9 mouse cellular contexts compared by ENCODE assay signal in the genomic region with DNA sequence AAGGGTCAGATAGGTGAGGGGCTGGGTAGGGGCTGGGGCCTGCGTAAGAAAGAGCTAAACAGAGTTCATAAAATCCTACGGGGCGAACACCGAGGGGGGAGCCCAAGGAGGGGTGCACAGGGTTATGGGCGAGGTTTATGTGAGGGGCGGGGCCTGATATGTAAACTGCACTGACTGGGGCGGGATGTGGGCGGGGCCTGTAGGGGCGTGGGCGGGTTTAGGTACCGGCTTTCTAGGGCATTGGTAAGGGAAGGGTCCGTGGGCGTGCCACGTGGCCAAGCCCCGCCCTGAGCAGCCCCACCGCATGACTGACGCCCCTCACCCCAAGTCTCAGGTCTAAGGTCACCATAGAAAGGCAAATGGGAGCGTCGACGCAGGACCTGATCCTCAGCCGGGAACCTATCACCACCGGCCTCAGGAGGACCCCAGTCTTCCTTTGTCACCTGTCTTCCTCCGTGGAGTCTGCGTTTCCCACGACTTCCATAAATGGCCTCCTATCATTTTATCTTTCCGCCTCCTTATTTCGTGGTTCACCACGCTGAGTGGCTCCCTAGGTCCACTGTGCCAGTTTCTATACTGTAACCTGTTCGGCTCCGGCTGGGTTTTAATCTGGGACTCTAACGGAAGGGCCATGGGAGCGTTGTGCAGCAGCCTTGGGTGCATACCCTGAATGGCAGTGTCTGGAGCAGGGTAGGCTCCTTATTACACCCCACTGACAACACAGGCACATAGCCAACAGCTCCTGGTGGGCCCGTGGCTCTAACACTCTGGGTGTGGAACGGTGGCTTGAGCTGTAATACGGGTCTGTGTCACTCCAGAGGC. TPM values are rescaled to one million over a fixed set of nuclear protein-coding genes. Genes with fewer than 3 reads are reported as not detected.
A peak's percentile ranks its signal among the peaks of the same experiment; 100 is the strongest.
DNase-seq lines count a peak whose midpoint lies in the region; ATAC-seq and TF ChIP-seq lines count a peak whose summit lies in the region.
"Had no signal": no experiment of that assay in that cellular context is flagged by ENCODE, and none has a peak within 500 bp of the region (broad histone marks: within the 10 kb centered on the region; RNA-seq: fewer than 3 reads in every experiment).

No protein-coding gene starts in this region.

- TF ChIP-seq POLR2A in testis, adult 2 months (IDR thresholded peaks at IDR 0.05; ENCODE audit: control insufficient read depth, low read depth, low read length), result no peak

- peak; percentile 61 for ATAC-seq in heart, embryonic 11.5 days (replicated peaks; ENCODE audit: insufficient number of reproducible peaks, low FRiP score, low TSS enrichment)
- ATAC-seq in forebrain, postnatal 0 days, result peak; percentile 89
- peak; percentile 68 for ATAC-seq in limb, embryonic 13.5 days (ENCODE audit: low FRiP score, low read depth)
- peak; percentile 79 for ATAC-seq in midbrain, embryonic 13.5 days

- TF ChIP-seq CTCF in forebrain, postnatal 0 days (IDR thresholded peaks at IDR 0.05; ENCODE audit: low read depth), result no peak
- no peak for TF ChIP-seq CTCF in testis, adult 2 months (IDR thresholded peaks at IDR 0.05; ENCODE audit: control insufficient read depth, insufficient read depth, insufficient replicate concordance, low read depth, low read length)

- H3K9me3 ChIP-seq in heart, embryonic 11.5 days (replicated peaks; ENCODE audit: control insufficient read depth, low read length), result no peaks in the 10 kb centered on the region
- H3K9me3 ChIP-seq in forebrain, postnatal 0 days (ENCODE audit: low read length), result no peaks in the 10 kb centered on the region
- peaks cover 3% of the 10 kb centered on the region; the same call in 1 of the 2 replicates for H3K9me3 ChIP-seq in limb, embryonic 13.5 days
- no peaks in the 10 kb centered on the region for H3K9me3 ChIP-seq in midbrain, embryonic 13.5 days
- H3K9me3 ChIP-seq: G1E had no signal

- H3K9ac ChIP-seq in heart, embryonic 11.5 days (ENCODE audit: low read depth, low read length), result 0 out of 2 replicates have a peak overlapping the region, but pooled peaks have one; percentile 52
- H3K9ac ChIP-seq in forebrain, postnatal 0 days, result peak overlapping the region; percentile 69
- no peak overlapping the region for H3K9ac ChIP-seq in limb, embryonic 13.5 days
- peak overlapping the region; percentile 75 for H3K9ac ChIP-seq in midbrain, embryonic 13.5 days (replicated peaks)

- intact Hi-C loops in heart, postnatal 25 days (cut with DNase I), result no loop called here

- no peak for DNase-seq in heart, postnatal 25 days (ENCODE audit: low spot score)
- peak; percentile 38 for DNase-seq in cerebellum, adult 9-10 months
- DNase-seq in forebrain, postnatal 0 days, result peak; percentile 93
- peak; percentile 25 to 51 for DNase-seq in kidney, adult 8-10 months

- H3K27me3 ChIP-seq in heart, embryonic 11.5 days (ENCODE audit: control insufficient read depth, insufficient read depth, low read length), result peaks cover 16% of the 10 kb centered on the region
- no peaks in the 10 kb centered on the region for H3K27me3 ChIP-seq in forebrain, postnatal 0 days (ENCODE audit: insufficient read depth, low read length)
- H3K27me3 ChIP-seq in limb, embryonic 13.5 days, result peaks cover 18% of the 10 kb centered on the region
- peaks cover 6% of the 10 kb centered on the region for H3K27me3 ChIP-seq in midbrain, embryonic 13.5 days
- no peaks in the 10 kb centered on the region for H3K27me3 ChIP-seq in testis, adult 2 months (ENCODE audit: control insufficient read depth, insufficient read depth, low read length)

- no peaks in the 10 kb centered on the region for H3K36me3 ChIP-seq in heart, embryonic 11.5 days (ENCODE audit: control insufficient read depth, insufficient read depth, low read length)
- no peaks in the 10 kb centered on the region for H3K36me3 ChIP-seq in forebrain, postnatal 0 days (ENCODE audit: insufficient read depth)
- H3K36me3 ChIP-seq in limb, embryonic 13.5 days, result no peaks in the 10 kb centered on the region
- H3K36me3 ChIP-seq in midbrain, embryonic 13.5 days, result no peaks in the 10 kb centered on the region
- H3K36me3 ChIP-seq in testis, adult 2 months (ENCODE audit: control insufficient read depth, insufficient read depth, low read length), result no peaks in the 10 kb centered on the region
- H3K36me3 ChIP-seq: G1E had no signal

- peak overlapping the region; percentile 96 for H3K4me2 ChIP-seq in heart, embryonic 11.5 days
- H3K4me2 ChIP-seq in forebrain, postnatal 0 days (ENCODE audit: low read depth), result peak overlapping the region; percentile 79
- peak overlapping the region; percentile 83 for H3K4me2 ChIP-seq in limb, embryonic 13.5 days (replicated peaks)
- H3K4me2 ChIP-seq in midbrain, embryonic 13.5 days (replicated peaks), result peak overlapping the region; percentile 82

- H3K4me3 ChIP-seq in heart, embryonic 11.5 days (ENCODE audit: low read depth, low read length), result peak overlapping the region; percentile 60
- peak overlapping the region; percentile 69 for H3K4me3 ChIP-seq in forebrain, postnatal 0 days (ENCODE audit: low read depth, low read length)
- H3K4me3 ChIP-seq in limb, embryonic 13.5 days, result peak overlapping the region; percentile 62
- peak overlapping the region; percentile 63 for H3K4me3 ChIP-seq in midbrain, embryonic 13.5 days (replicated peaks)
- peak overlapping the region; percentile 55 for H3K4me3 ChIP-seq in testis, adult 2 months (ENCODE audit: control insufficient read depth, low read depth, low read length)

- H3K27ac ChIP-seq in heart, embryonic 11.5 days (ENCODE audit: low read depth, low read length), result no peak overlapping the region
- H3K27ac ChIP-seq in forebrain, postnatal 0 days (ENCODE audit: low read depth, low read length), result peak overlapping the region; percentile 74
- no peak overlapping the region for H3K27ac ChIP-seq in limb, embryonic 13.5 days
- H3K27ac ChIP-seq in midbrain, embryonic 13.5 days, result no peak overlapping the region; the same call in 1 of the 2 replicates
- no peak overlapping the region for H3K27ac ChIP-seq in testis, adult 2 months (ENCODE audit: control insufficient read depth, insufficient read depth, low read depth, low read length)

- H3K4me1 ChIP-seq in heart, embryonic 11.5 days (ENCODE audit: control insufficient read depth, insufficient read depth, low read length), result no peaks in the 10 kb centered on the region
- no peaks in the 10 kb centered on the region for H3K4me1 ChIP-seq in forebrain, postnatal 0 days (ENCODE audit: insufficient read depth)
- peaks cover 12% of the 10 kb centered on the region for H3K4me1 ChIP-seq in limb, embryonic 13.5 days
- H3K4me1 ChIP-seq in midbrain, embryonic 13.5 days (replicated peaks), result peaks cover 18% of the 10 kb centered on the region
- H3K4me1 ChIP-seq in testis, adult 2 months (ENCODE audit: control insufficient read depth, insufficient read depth, low read length), result peaks cover 11% of the 10 kb centered on the region

- WGBS in heart, embryonic 11.5 days (ENCODE audit: insufficient replicate concordance), result 8% methylated on average over 35 of the region's 35 CpGs
- 4% methylated on average over 35 of the region's 35 CpGs for WGBS in forebrain, postnatal 0 days
- 9% methylated on average over 35 of the region's 35 CpGs for WGBS in limb, embryonic 13.5 days
- WGBS in midbrain, embryonic 13.5 days, result 7% methylated on average over 33 of the region's 35 CpGs

RNA-seq across cellular contexts. Expression of a gene that starts 0.8 kb away (rescaled TPM):
- polyA plus RNA-seq in heart, embryonic 11.5 days (2014; fragmentation: Nextera tagmentation; extraction: Ambion mirVana), result 1.5 and 1.8 TPM in 2 replicates
- under 1 TPM; 0.65 to 0.73 TPM for total RNA-seq in heart, postnatal 25 days (2021)
- total RNA-seq in forebrain, postnatal 0 days (2014; rRNA removed), result 19.7 and 24.1 TPM in 2 replicates
- polyA plus RNA-seq in forebrain, postnatal 0 days (2015; fragmentation: Nextera tagmentation; extraction: Ambion mirVana), result 15.7 and 22.4 TPM in 2 replicates
- 4.1 and 4.7 TPM in 2 replicates for polyA plus RNA-seq in limb, embryonic 13.5 days (2015; fragmentation: Nextera tagmentation; extraction: Ambion mirVana)
- polyA plus RNA-seq in midbrain, embryonic 13.5 days (2015; fragmentation: Nextera tagmentation; extraction: Ambion mirVana), result 9.8 and 10.3 TPM in 2 replicates
- polyA plus RNA-seq in testis, adult 2 months (2012; rRNA removed), result 0.57 and 1.1 TPM in 2 replicates
- polyA plus RNA-seq: G1E had no signal

RNA-seq across cellular contexts. Expression of a gene that starts 41.3 kb away (rescaled TPM):
- polyA plus RNA-seq in heart, embryonic 11.5 days (2014; fragmentation: Nextera tagmentation; extraction: Ambion mirVana), result not detected in 2 replicates
- not detected for total RNA-seq in heart, postnatal 25 days (2021)
- 0.48 TPM in 1 of 2 replicates, not detected in the other for total RNA-seq in forebrain, postnatal 0 days (2014; rRNA removed)
- not detected in 2 replicates for polyA plus RNA-seq in forebrain, postnatal 0 days (2015; fragmentation: Nextera tagmentation; extraction: Ambion mirVana)
- not detected in 2 replicates for polyA plus RNA-seq in limb, embryonic 13.5 days (2015; fragmentation: Nextera tagmentation; extraction: Ambion mirVana)
- not detected in 2 replicates for polyA plus RNA-seq in midbrain, embryonic 13.5 days (2015; fragmentation: Nextera tagmentation; extraction: Ambion mirVana)
- not detected in 2 replicates for polyA plus RNA-seq in testis, adult 2 months (2012; rRNA removed)
- total RNA-seq: G1E had no signal
- polyA plus RNA-seq: G1E had no signal

RNA-seq across cellular contexts. Expression of a gene that starts 50.4 kb away (rescaled TPM):
- not detected in 2 replicates for polyA plus RNA-seq in heart, embryonic 11.5 days (2014; fragmentation: Nextera tagmentation; extraction: Ambion mirVana)
- not detected for total RNA-seq in heart, postnatal 25 days (2021)
- not detected in 2 replicates for total RNA-seq in forebrain, postnatal 0 days (2014; rRNA removed)
- not detected in 2 replicates for polyA plus RNA-seq in forebrain, postnatal 0 days (2015; fragmentation: Nextera tagmentation; extraction: Ambion mirVana)
- not detected in 2 replicates for polyA plus RNA-seq in limb, embryonic 13.5 days (2015; fragmentation: Nextera tagmentation; extraction: Ambion mirVana)
- polyA plus RNA-seq in midbrain, embryonic 13.5 days (2015; fragmentation: Nextera tagmentation; extraction: Ambion mirVana), result not detected in 2 replicates
- not detected in 2 replicates for polyA plus RNA-seq in testis, adult 2 months (2012; rRNA removed)
- total RNA-seq: G1E had no signal
- polyA plus RNA-seq: G1E had no signal

RNA-seq across cellular contexts. Expression of a gene that starts 56.5 kb away (rescaled TPM):
- polyA plus RNA-seq in heart, embryonic 11.5 days (2014; fragmentation: Nextera tagmentation; extraction: Ambion mirVana), result not detected in 2 replicates
- not detected for total RNA-seq in heart, postnatal 25 days (2021)
- not detected in 2 replicates for total RNA-seq in forebrain, postnatal 0 days (2014; rRNA removed)
- not detected in 2 replicates for polyA plus RNA-seq in forebrain, postnatal 0 days (2015; fragmentation: Nextera tagmentation; extraction: Ambion mirVana)
- not detected in 2 replicates for polyA plus RNA-seq in limb, embryonic 13.5 days (2015; fragmentation: Nextera tagmentation; extraction: Ambion mirVana)
- polyA plus RNA-seq in midbrain, embryonic 13.5 days (2015; fragmentation: Nextera tagmentation; extraction: Ambion mirVana), result not detected in 2 replicates
- not detected in 2 replicates for polyA plus RNA-seq in testis, adult 2 months (2012; rRNA removed)
- total RNA-seq: G1E had no signal
- polyA plus RNA-seq: G1E had no signal
